Mouse (Mus musculus): ENCODE measurements around the gene Snx13.

- TF ChIP-seq MAFK (IDR thresholded peaks at IDR 0.05; ENCODE audit: insufficient read depth, low read depth, low read length) (no peak), CHD2 (IDR thresholded peaks at IDR 0.05; ENCODE audit: low read depth, low read length) (no peak)
These were observed 5.0 kb upstream of the Snx13 start for GRCm38 (mm10) chr12:35041964-35042363.
